Mouse (Mus musculus) forebrain, postnatal 0 days (tissue): ENCODE results near the gene Tuba1b. TPM values are rescaled to one million over a fixed set of nuclear protein-coding genes. Genes with fewer than 3 reads are reported as not detected.
A peak's percentile ranks its signal among the peaks of the same experiment; 100 is the strongest.

Experiments used
- ATAC-seq: fragments of 200-750 bp; cut with Nextera tagmentation; 2 replicates; pipeline ENCODE4 v1.8.0; 2017; ENCODE audit warnings: mild to moderate bottlenecking, moderate library complexity
- DNase-seq: peaks from one replicate; pipeline ENCODE4 v3.0.0-alpha.2; 2015
- H3K27ac ChIP-seq: fragments of 300-500 bp; sonication (generic); 2 replicates; pipeline ENCODE4 v1.5.1; 2014; ENCODE audit warnings: low read depth, mild to moderate bottlenecking, antibody characterized with exemption, low read length, moderate library complexity, mixed read lengths
- H3K27me3 ChIP-seq: fragments of 300-500 bp; sonication (generic); 2 replicates; pipeline ENCODE4 v1.6.1; 2014; ENCODE audit warnings: mild to moderate bottlenecking, low read length, mixed read lengths; ENCODE audit not compliant: insufficient read depth
- H3K36me3 ChIP-seq: fragments of 300-500 bp; sonication (generic); 2 replicates; pipeline ENCODE4 v1.6.1; 2014; ENCODE audit warnings: mild to moderate bottlenecking, moderate library complexity; ENCODE audit not compliant: insufficient read depth
- H3K4me1 ChIP-seq: fragments of 300-500 bp; sonication (generic); 2 replicates; pipeline ENCODE4 v1.6.1; 2014; ENCODE audit warnings: antibody characterized with exemption; ENCODE audit not compliant: insufficient read depth
- H3K4me2 ChIP-seq: fragments of 300-500 bp; sonication (generic); 2 replicates; pipeline ENCODE4 v1.6.1; 2014; ENCODE audit warnings: low read depth, mild to moderate bottlenecking, moderate library complexity
- H3K4me3 ChIP-seq: fragments of 300-500 bp; sonication (generic); 2 replicates; pipeline ENCODE4 v1.5.1; 2014; ENCODE audit warnings: low read depth, low read length, mixed read lengths
- H3K9ac ChIP-seq: fragments of 300-500 bp; sonication (generic); 2 replicates; pipeline ENCODE4 v1.6.1; 2014; ENCODE audit warnings: mild to moderate bottlenecking
- H3K9me3 ChIP-seq: fragments of 300-500 bp; sonication (generic); 2 replicates; pipeline ENCODE4 v1.6.1; 2016; ENCODE audit warnings: low read length
- CTCF ChIP-seq: sonication (generic); IDR thresholded peaks from 2 replicates; pipeline ENCODE4 v1.5.1; 2016; ENCODE audit warnings: antibody characterized with exemption, control low read depth, low read depth
- WGBS: fragments of 180-500 bp; shearing (Covaris S2); extraction: QIAGEN DNeasy Blood & Tissue Kit; methylation state at CpG from one replicate; pipeline ENCODE4 v1.1.7; 2014; 5-methylcytosine and 5-hydroxymethylcytosine counted together
- polyA plus RNA-seq: library from polyadenylated mRNA; unstranded; fragments of >200 nt; fragmentation: Nextera tagmentation; extraction: Ambion mirVana; gene quantifications from 2 replicates; pipeline ENCODE4 v1.2.1, GENCODE M21; 2015
- total RNA-seq: library from RNA; depleted of rRNA; stranded (reverse); fragments of >200 nt; gene quantifications from 2 replicates; pipeline ENCODE4 v1.2.3, GENCODE M21; 2014

Tuba1b gene
- total and polyA plus RNA-seq, 2 experiments from 2014 or later = 1,265 to 1,958 TPM

- H3K4me3 ChIP-seq = no peak overlapping the region
- no peak for TF ChIP-seq CTCF
- H3K27ac ChIP-seq = no peak overlapping the region
- 90% methylated on average over 3 of the region's 3 CpGs for WGBS
- H3K9ac ChIP-seq = no peak overlapping the region
- no peaks in the 10 kb centered on the region for H3K9me3 ChIP-seq
- peaks cover 7% of the 10 kb centered on the region; the same call in 1 of the 2 replicates for H3K4me1 ChIP-seq
- no peak for ATAC-seq
- no peak overlapping the region for H3K4me2 ChIP-seq
- DNase-seq = no peak
- H3K36me3 ChIP-seq = no peaks in the 10 kb centered on the region
- no peaks in the 10 kb centered on the region for H3K27me3 ChIP-seq
Observed at GRCm38 (mm10) chr15:98959531-98959930, 25.2 kb upstream of the Tuba1b start.

- H3K4me3 ChIP-seq = no peak overlapping the region
- H3K27me3 ChIP-seq = no peaks in the 10 kb centered on the region
- H3K36me3 ChIP-seq = no peaks in the 10 kb centered on the region
- no peak for TF ChIP-seq CTCF
- 87% methylated on average over 4 of the region's 4 CpGs for WGBS
- ATAC-seq (no peak), DNase-seq (no peak)
- no peak overlapping the region for H3K9ac ChIP-seq
- H3K9me3 ChIP-seq = no peaks in the 10 kb centered on the region
- peaks cover 7% of the 10 kb centered on the region; the same call in 1 of the 2 replicates for H3K4me1 ChIP-seq
- H3K27ac ChIP-seq = no peak overlapping the region
- H3K4me2 ChIP-seq = no peak overlapping the region
Observed at GRCm38 (mm10) chr15:98958901-98959420, 24.6 kb upstream of the Tuba1b start.

DNA sequence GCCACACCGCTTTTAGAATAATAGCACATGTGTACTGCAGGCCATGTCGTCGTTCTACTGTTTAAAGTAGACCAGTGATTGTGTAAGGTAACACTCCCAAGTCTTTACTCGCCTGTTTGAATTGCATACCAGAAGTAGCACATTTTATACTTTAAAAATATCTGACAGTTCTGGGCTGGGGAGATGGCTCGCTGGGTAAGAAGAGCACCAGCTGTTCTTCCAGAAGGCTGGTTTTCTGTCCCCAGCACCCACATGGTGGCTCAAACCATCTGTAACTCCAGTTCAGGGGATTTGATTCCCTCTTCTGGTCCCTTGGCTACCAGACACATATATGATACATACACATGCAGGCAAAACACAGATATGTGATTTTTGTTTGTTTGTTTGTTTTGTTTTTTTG is 23.1 kb upstream of the Tuba1b start:
- TF ChIP-seq CTCF = no peak
- Histone ChIP-seq H3K4me1 (peaks cover 7% of the 10 kb centered on the region; the same call in 1 of the 2 replicates), H3K27me3 (no peaks in the 10 kb centered on the region), H3K36me3 (no peaks in the 10 kb centered on the region), H3K4me2 (no peak overlapping the region), H3K4me3 (no peak overlapping the region), H3K9me3 (no peaks in the 10 kb centered on the region), H3K9ac (no peak overlapping the region), H3K27ac (no peak overlapping the region)
- no peak for DNase-seq
- 74% methylated on average over 5 of the region's 5 CpGs for WGBS
- no peak for ATAC-seq

GRCm38 (mm10) chr15:98956000-98956399 is 21.6 kb upstream of the Tuba1b start:
- H3K9ac ChIP-seq = peak overlapping the region; percentile 100
- H3K4me2 ChIP-seq = peak overlapping the region; percentile 61

DNA sequence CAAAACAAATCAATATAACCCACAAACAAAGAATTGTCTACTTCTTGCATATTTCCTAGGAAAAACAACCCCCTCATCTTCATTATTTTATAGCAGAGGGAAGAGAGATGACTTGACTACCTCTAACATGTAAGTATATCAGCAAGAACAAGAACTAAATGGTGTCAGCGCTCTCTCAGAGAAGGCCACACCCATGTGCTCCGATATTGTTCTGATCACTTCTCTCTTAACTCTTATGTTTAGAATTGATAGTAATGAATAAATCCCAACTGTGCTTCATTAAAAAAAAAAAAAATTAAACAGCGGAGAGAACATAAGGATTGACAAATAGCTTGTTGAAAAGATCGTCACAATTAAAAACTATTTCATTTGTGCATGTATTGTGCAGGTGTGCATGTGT is 21.0 kb upstream of the Tuba1b start:
- DNase-seq (peak; percentile 71), ATAC-seq (no peak)
- H3K27ac ChIP-seq = peak overlapping the region; percentile 100
- 23% methylated on average over 4 of the region's 4 CpGs for WGBS
- TF ChIP-seq CTCF = no peak
- H3K4me1 ChIP-seq = peaks cover 7% of the 10 kb centered on the region; the same call in 1 of the 2 replicates
- no peaks in the 10 kb centered on the region for H3K9me3 ChIP-seq
- peak overlapping the region; percentile 61 for H3K4me2 ChIP-seq
- H3K4me3 ChIP-seq = peak overlapping the region; percentile 81
- H3K36me3 ChIP-seq = 0 out of 2 replicates have a peak, but pooled peaks cover 2% of the 10 kb centered on the region
- peak overlapping the region; percentile 100 for H3K9ac ChIP-seq
- H3K27me3 ChIP-seq = no peaks in the 10 kb centered on the region

More at GRCm38 (mm10) chr15:98956000-98956399, 21.6 kb upstream of the Tuba1b start:
- DNase-seq = peak; percentile 39
- H3K4me3 ChIP-seq = peak overlapping the region; percentile 81; the same call in 1 of the 2 replicates
- H3K9me3 ChIP-seq = no peaks in the 10 kb centered on the region
- H3K27me3 ChIP-seq = no peaks in the 10 kb centered on the region
- no peak for ATAC-seq
- H3K36me3 ChIP-seq = 0 out of 2 replicates have a peak, but pooled peaks cover 1% of the 10 kb centered on the region
- H3K27ac ChIP-seq = peak overlapping the region; percentile 100
- TF ChIP-seq CTCF = peak; percentile 45
- H3K4me1 ChIP-seq = peaks cover 7% of the 10 kb centered on the region; the same call in 1 of the 2 replicates
- WGBS = 36% methylated on average over 4 of the region's 4 CpGs

DNA sequence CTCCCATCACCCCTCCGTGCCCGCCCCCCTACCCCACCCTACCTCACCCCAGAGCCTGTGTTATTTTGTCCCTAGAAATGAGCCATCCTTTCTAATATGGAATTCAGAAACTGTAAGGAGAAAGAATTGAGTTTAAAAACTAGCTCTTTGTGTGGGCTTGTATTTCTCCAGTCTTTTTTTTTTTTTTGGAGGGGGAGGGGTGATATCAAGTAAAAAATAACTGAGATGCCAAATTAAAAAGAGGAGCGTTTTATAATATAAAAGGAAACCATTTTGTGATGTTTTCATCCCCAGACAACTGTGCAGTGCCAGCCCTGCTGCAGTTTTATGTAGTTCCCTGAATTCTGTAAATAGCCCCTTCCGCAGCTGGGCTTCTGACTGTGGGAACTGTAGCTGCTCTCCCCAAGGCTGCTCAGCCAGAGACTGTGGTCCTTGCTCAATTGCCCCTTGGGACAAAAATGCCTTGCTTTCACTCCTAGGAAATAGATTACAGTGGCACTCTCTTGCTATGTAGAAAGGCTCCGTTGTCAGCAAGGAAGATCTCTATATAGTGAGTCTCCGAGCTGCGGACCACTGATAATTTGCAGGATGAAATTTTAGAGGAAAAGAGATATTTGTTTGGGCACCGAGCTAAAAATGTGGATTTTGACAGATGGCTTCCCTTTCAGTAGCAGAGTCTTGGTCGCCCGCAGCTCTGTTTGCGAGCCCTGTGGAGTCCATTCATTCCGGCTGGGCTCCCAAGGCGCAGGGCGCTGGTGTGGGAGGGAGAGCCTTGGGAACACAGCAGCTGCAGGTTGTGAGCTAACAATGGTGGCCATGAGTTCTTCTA is 20.3 kb upstream of the Tuba1b start:
- H3K27ac ChIP-seq = peak overlapping the region; percentile 100
- 0 out of 2 replicates have a peak, but pooled peaks cover 2% of the 10 kb centered on the region for H3K36me3 ChIP-seq
- ATAC-seq (peak; percentile 17), DNase-seq (peak; percentile 83)
- H3K4me2 ChIP-seq = peak overlapping the region; percentile 61
- H3K9me3 ChIP-seq = no peaks in the 10 kb centered on the region
- H3K27me3 ChIP-seq = no peaks in the 10 kb centered on the region
- H3K9ac ChIP-seq = peak overlapping the region; percentile 100
- H3K4me1 ChIP-seq = peaks cover 7% of the 10 kb centered on the region; the same call in 1 of the 2 replicates
- TF ChIP-seq CTCF = no peak
- H3K4me3 ChIP-seq = peak overlapping the region; percentile 81
- 4% methylated on average over 14 of the region's 14 CpGs for WGBS
